Mouse (Mus musculus) lung, postnatal 10 days (tissue): ENCODE measurements around the gene Krt8.
A peak's percentile ranks its signal among the peaks of the same experiment; 100 is the strongest.

Experiments used
- DNase-seq: peaks from one replicate; pipeline ENCODE4 v3.0.0; 2021

Gene Krt8

DNA sequence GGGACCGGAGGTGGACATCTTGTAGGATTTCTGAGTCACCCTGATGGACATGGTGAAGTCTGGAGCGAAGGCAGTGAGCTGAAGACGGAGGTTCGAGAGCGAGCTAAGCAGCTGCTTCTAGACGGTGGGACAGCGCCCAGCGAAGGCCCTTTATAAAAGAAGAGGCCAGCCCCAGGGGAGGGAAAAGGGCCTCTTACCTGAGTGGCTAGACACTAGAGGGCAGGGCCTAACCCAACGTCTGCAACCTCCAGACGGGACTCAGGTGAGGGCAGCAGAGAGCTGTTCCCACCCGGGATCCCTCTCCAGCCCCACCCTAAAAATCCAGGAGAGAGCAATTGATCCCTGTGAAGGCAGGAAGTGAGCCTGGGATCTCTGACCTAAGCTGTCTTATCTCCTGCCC lies at the start of gene Krt8:
Krt8 (minus strand) TSS at position 294 of the 400 bp plus-strand sequence.
- DNase-seq = peak; percentile 73

DNA sequence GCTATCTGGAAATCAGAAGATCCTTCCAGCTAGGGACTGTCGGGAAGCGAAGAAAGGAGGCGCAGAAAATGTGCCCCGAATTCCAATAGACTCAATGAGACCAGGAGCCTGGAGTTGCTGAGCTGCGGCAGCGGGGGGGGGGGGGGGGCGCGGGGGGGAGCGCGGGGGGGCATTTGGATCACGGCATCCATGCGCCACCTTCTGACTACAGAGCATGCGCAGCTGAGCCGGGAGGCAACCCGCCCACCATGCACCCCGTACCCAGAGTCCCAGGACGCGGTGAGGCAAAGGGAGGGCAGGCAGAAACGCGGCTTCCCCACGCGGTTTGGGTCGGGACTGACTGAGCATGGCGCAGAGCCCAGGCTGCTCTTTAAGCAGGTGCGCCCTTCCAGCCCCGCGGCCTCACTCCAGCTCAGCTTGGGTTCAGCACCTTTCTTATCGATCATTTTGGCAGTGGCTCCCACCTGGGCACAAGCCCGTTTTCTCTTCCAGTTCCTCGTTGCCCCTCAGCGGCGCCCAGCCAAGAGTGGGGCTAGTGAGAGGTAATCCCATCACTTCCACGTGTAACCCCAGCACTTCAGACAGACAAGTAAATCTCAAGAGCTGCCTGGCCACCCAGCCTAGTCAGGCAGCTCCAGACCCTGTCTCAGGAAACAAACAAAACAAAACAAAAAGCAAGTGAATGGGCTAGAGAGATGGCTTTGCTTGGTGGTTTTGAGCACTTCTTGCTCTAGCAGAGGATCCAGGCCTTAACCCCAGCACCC lies 47.8 kb upstream of the Krt8 start:
- DNase-seq = peak; percentile 43

DNA sequence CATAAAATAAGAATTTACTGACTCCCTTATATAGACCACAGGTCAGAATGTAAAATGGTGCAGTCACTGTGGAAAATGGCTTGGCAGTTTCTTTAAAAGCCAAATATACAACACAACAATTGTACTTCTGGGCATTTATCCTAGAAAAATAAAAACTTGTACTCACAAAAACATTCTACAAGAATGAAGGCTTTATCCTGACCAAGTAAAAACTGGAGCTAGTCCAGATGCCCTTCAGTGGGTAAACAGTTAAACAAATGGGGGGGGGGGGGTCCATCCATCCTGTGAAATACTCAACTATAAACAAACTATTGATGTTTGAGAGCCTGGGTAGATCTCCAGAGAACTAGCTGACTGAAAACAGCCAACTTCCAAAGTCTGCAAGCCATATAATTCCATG lies 45.6 kb upstream of the Krt8 start:
- DNase-seq = no peak

DNA sequence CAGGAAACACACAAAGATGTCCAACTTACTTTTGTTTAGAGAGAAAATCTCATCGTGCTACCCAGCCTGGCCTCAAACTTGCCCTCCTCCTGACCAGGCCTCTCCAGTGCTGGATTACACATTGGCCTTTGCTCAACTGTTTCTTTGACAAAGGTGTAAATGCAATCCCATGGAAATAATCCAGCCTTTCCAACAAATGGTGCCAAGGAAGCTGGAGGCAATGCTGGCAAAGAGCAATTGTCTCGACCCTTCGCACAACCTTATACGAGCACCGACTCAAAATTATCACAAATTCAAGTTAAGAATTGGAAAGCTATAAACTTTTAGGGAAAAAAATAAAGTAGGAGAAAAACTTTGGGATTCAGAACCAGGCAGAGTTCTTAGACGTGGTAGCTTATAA lies 43.7 kb upstream of the Krt8 start:
- DNase-seq = no peak

DNA sequence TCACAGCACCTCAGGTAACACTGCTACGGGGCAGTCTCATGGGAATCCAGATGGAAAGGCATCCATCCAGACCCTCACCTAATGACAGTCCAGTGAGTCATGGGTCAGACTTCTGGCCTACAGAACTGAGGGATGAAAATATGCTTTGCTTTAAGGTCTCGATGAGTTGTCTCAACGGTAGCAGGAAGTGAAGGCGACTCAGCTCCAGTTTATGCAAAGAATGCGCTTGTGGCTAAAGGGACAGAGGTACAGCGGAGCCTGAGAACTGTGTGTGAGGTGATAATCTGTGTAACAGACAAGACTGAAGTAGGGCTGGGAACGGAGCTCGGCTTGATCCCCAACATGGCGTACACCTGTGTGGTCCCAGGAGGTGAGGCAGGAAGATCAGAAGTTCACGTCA lies 41.4 kb upstream of the Krt8 start:
- DNase-seq = no peak

DNA sequence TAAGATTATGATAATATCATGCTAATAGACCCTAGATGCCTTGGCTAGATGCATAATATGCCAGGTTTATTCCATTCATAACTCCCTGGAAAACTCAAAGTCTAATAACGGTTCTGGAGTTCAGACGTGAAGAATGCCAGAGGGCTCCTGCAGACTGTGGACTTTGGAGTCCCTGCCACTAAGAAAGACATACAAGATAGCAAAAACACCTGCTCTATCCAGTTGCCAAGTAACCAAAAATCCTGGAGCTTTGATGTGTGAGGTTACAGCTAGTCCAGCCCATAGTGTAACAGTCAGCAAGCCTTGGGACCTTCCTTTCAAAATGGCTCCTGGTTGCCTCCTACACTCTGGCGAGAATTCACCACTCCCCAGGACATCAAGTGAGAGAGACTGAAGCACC lies 40.5 kb upstream of the Krt8 start:
- DNase-seq = no peak

DNA sequence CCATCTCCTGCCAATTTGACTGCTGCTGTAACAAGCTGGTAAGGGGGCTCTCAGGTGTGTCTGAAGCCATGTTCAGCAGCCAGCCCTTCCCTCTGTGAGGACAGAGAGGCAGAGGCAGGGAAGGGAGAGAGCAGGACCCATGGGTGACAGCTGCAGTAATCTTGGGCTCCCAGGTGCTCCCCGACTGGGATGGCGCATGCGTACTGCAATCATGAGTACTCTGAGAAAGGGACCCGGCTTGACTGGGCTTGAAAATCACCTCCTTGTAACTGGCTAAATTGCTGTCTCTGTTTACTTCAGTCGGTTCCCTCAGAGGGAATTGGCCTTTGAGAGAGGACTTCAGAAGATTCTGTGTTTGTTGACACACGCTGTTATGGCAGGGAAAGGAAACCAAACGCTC lies 37.7 kb upstream of the Krt8 start:
- peak; percentile 33 for DNase-seq

DNA sequence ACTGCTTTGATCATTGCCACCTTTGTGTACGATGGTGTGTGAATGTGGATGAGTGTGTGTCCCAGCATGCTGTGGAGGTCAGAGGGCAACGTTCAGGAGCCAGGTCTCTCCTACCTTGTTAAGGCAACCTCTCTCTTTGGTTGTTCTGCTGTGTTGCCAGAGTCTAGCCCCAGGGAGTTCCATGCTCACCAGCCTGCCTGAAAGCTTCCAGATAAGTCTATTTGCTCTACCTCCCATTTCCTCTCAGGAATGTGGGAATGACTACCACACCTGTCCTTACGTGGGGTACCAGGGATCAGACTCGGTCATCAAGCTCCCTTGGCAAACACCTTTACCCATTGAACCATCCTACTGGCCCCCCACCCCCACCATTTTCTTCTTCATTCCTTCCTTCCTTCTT lies 36.0 kb upstream of the Krt8 start:
- DNase-seq = no peak

DNA sequence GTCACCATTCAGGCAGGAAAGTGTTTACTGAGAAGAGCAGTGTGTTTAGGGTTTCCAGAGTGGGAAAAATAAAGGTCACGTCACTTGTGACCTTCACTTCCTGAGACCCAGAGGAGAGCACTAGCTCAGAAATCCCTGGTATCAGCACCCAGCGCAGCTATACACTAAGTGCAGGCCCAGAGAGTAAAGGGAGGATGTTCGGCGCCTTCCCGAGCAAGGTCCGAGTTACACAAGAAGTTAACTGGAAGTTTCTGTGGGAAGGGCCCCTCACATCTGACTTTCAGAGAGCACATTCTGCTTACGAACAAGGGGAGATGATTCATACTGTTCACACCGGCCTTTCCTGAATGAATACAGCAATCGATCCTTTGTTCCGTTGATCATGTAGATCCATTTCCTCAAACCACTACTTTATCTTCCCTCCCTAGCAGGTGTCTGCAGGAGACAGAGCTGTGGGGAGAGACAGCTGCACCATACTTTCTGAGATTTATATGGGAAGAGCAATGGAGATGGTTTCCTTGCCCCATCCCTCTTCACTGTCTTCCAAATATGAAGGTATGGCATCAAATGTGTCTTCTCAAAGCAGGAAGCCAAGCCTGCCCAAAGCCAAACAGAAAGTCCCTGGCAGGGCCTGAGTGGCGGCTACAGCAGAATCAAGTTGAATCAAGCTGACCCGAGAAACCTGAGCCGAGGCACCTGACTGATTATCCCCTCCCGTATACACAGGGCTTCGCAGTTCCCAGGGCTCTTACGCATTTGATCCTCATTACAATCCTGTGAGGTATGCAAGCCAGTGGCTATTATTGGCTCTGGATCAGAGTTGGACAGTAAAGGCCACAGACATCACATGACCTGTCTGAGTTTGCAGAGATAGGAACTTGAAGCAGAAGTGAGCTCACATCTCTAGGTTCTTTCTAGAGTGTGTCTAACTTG lies 30.1 kb upstream of the Krt8 start:
- no peak for DNase-seq

DNA sequence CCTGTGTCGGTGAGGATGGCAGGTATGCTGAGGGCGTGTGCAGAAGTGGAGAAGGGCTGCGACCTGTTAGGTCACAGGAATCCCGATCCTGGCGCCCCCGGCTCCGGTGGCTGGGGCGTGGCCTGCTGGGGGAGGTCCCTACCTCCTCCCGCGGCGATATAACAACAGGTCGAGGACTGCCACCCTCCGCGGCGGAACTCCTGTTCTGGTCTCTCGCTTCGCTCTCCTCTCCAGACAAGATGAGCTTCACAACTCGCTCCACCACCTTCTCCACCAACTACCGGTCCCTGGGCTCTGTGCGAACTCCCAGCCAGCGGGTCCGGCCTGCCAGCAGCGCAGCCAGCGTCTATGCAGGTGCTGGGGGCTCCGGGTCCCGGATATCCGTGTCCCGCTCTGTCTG lies 23.8 kb upstream of the Krt8 start, which contains the start of gene Krt18:
Krt18 (plus strand) TSS at position 141 of the 400 bp plus-strand sequence.
- peak; percentile 51 for DNase-seq

DNA sequence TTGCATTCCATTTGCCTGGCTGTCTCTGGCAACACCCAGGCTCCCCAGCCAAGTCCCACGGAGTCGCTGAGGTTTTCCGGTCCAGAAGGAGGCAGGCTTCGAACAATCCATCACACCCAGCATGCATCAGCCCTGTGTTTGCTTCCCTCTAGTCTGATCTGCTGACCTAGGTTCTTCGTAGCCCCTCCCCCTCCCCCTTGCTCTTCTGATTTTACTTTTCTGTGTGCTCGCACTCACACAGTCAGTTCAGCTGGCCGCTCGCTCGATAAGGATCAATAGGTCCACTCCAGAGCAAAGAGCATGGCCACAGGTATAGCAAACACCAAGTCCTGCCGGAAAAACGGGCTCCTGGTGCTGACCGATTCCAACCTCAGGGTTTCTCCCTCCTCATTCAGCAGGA lies 22.1 kb upstream of the Krt8 start:
- DNase-seq = no peak

DNA sequence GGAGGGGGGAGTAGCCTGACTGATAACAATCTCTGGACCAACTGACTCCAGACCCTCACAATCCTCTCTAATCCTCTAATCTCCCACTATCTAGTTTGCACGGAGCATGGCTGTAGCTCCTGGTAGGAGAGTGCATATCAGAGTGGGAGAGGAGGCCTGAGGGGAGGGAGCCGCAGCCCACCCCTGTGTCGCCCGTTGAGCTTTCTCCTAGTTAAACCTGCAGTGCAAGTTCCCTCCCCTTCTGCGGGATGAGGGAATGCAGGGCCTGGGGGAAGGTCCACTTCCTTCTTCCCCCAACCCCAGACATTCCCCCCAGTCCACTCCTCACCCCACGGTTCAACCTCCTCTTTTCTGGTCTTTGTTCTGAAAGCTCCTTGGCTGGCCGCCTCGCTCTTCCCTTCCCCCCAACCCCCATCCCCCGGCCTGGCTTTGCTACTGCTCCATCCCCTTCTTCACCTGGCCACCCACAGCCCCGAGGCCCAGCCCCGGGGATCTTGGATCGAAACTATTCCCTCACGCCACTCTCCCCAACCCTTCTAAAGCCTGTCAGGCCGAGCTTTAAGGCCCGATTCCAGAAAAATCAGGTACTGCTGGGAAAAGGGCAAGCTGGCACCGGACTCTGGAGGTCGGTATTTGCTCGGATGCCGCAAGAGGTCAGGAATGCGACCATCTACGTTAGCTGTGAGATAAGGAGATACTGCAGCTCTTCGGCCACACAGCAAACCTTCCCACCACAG lies 21.0 kb upstream of the Krt8 start:
- DNase-seq = no peak

DNA sequence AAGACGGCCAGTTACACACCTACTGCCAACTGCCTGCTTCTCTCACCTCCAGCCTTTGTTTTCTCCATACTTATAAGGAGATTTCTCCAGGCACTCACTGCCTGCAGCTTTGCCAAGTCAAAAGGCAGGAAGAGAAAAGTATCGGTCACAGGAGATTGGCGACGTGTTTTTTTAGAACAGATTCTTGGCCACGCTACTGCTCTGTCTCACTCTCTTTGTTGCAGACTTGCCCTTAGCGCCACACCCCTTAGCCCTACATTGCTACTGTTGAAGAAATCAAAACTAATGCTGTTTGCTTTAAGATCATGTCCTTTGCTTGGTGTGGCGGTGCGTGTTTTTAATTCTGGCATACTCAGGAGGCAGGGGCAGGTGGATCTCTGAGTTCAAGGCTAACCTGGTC lies 19.6 kb upstream of the Krt8 start:
- no peak for DNase-seq

DNA sequence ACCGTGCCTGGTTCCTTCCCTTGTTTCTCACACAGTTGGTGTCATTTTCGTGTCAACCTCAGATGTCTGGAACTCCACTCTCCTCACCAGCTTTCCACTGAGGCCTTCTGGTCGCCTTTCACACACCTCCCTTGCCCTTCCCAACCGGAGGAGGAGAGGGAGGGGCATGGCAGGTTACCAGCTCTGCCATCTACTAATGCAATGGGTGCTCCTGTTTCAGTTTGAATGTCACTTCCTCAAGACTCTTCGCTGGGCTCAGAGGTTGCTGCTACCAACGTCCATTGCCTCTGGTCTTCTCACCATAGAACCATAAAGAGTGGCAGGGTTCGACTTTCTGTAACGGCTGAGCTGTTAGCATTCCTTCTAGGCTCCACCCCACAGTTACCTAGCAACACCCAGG lies 18.2 kb upstream of the Krt8 start:
- no peak for DNase-seq

DNA sequence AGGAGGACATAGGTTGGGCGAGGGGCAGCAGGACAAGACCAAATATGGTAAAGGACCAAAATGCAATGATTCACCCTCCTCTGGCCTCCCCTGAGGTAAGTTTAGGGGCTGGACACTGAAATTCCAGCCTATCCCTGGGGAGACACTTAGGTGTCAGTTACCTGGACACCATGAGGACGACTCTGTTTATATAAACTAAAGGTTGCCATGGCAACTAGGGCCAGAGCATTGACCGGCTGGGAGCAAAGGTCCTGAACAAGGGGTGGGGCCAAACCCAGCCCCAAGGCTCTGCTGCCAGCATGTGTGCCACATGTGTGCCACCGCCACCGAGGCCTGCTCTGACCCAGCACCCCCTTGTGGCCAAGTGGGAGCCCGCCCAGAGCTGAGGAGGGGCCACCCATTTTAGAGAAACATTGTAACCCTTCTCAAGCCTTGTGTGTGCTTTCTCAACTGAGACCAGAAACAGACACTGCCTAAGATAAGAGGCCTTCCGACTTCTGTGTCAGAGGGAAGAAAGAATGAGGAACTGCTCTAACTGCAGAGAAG lies 13.7 kb upstream of the Krt8 start:
- DNase-seq = peak; percentile 67

DNA sequence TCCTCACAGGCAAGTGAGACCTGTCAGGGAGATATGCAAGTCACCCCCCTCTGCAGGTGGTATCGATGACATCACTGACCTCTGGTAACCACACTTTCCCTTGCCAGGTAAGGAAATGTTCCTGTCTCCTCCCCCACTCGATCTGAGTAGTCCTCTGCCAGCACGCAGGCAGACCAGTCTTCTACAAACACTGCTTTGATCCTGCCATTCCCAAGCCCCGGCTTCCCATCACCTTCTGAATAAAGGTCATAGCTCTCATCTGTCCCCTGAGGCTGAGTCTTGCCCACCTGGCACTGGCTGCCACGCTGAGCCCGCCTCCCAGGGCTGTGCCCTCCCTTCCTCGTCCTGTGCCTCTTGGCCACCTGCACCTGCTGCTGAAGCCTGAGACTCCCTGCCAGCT lies 12.5 kb upstream of the Krt8 start:
- peak; percentile 67 for DNase-seq

DNA sequence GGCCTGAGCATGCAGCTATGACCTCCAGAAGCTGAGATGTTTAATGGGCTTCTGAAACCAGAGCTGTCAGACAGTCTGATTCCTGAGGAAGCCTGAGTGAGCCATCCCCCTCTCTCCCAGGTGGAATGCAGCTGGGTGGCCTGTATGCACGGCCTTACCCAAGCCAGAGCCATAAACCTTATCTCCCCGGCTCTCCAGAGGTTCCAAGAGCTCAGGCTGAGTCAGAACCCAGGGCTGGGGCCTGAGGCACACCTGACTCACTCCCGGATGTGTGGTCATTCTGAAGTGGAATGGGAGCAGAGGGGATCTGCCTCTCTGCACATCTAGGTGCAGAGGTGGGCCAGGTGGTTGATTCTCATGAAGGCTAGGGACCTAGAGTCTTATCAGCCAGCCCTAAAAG lies 11.8 kb upstream of the Krt8 start:
- no peak for DNase-seq

DNA sequence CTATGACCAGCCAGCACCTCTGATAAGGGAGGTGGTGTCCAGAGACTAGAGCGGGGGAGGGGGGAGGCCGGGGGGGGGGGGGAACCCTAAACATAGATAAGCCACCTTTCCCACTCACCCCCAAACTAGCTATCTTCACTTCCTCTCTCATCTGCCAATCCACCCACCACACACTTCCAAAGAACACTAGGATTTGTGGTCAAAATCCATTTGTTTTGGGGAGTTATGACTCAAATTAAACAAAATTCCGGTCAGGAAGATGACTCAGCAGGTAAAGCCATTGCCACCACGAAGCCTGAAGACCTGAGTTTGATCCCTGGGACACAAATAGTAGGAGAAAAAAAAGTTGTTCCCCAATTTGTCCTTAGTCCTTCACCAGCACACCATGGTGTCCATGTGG lies 10.6 kb upstream of the Krt8 start:
- no peak for DNase-seq

DNA sequence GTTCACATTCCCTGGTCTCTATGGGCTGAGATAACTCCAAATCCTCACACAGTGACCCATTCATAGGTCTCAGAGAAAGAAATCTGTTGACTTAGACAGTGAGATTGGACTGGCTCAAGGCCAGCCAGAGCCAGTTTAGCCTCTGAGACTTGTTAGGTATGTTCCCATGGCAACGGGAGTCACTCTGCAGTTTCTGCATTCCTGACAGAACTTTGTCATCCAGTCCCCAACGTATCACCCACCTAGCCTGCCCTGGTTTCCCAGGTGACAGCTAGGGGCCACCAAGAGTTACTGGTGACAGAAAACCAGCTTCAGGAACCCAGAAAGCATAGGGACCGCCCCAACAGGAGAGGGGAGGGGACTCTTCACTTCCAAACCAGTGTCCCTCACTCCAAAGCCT lies 9.4 kb upstream of the Krt8 start:
- DNase-seq = no peak

DNA sequence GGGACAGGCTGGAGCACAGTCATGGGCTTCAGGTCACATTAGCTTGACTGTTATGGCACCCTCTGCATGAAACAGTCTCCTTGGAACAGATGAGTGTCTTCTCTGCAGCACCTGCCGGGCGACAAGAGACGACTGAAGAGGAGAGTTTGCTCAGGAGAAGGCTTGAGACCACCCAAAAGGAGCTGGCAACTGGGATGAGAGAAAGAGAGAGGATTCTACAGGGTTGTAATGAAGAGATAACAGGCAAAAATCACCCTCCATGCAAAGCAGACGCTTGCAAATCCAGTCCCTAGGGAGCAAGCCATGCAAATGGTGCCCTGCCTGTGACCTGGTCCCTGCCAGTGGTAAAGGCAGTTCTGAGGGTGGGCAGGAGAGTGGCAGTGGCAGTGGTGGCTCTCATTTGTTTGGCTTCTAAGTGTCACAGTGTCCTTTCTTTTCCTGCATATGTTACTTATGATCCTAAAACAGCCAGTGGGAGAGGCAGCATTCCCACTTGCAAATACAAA lies 8.0 kb upstream of the Krt8 start:
- no peak for DNase-seq

DNA sequence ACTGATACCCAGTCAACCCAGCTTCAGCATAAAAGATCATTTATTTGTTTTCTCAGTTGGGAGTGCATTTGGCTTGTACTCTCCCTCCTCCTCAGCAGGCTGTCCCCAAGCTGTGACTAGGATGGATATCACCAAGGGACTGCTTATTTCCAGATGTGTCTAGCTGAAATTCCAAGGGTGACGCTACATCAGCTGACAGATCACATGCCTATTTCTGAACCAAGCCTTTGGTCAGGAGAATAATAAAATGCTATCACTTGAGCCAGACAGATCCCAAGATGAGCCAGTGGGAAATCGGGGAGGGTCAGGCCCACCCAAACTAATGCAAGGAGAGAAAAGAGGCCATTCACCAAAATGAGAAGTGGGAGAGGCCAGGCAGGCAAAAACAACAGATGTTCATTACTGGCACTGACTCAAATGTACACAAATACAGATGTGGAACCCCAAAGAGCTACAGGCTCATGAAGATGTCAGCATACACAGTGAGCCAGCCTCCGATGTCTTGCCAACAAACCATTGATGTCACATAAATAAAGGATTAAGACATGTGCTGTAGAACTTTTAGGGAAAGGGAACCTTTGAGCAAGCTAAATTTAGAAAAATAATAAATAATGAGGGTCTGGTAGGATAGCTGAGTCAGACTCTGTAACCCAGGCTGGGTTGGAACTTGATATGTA lies 6.4 kb upstream of the Krt8 start:
- peak; percentile 43 for DNase-seq
